Mouse (Mus musculus) stomach, embryonic 15.5 days (tissue): ENCODE results near the gene Akt2. TPM values are rescaled to one million over a fixed set of nuclear protein-coding genes. Genes with fewer than 3 reads are reported as not detected.

Source experiments
- polyA plus RNA-seq: library from polyadenylated mRNA; unstranded; fragments of >200 nt; fragmentation: Nextera tagmentation; extraction: Ambion mirVana; gene quantifications from 2 replicates; pipeline ENCODE4 v1.2.1, GENCODE M21; 2015

Akt2 gene
- polyA plus RNA-seq, 1 experiment from 2014 or later, result 77.7 TPM

Other genes with a start within 250 kb of the Akt2 start
- gene Shkbp1, start 235.5 kb upstream of the Akt2 start, polyA plus RNA-seq, result 38.8 and 43.7 TPM in 2 replicates
- 0.62 and 1.7 TPM in 2 replicates for gene Gm20479, start 234.1 kb upstream of the Akt2 start, polyA plus RNA-seq
- 0.45 and 0.58 TPM in 2 replicates for gene Sptbn4, start 143.9 kb upstream of the Akt2 start, polyA plus RNA-seq
- 86.6 and 133 TPM in 2 replicates for gene Blvrb, start 143.6 kb upstream of the Akt2 start, polyA plus RNA-seq
- gene Sertad3, start 117.8 kb upstream of the Akt2 start, polyA plus RNA-seq, result 29.3 and 35.1 TPM in 2 replicates
- 35.3 and 36.7 TPM in 2 replicates for gene Sertad1, start 104.6 kb upstream of the Akt2 start, polyA plus RNA-seq
- 3.1 and 3.5 TPM in 2 replicates for gene Prx, start 92.2 kb upstream of the Akt2 start, polyA plus RNA-seq
- gene Hipk4, start 68.3 kb upstream of the Akt2 start, polyA plus RNA-seq, result 0.67 and 0.86 TPM in 2 replicates
- gene Pld3, start 38.3 kb upstream of the Akt2 start, polyA plus RNA-seq, result 77.5 and 81.0 TPM in 2 replicates
- gene 2310022A10Rik, start 38.3 kb upstream of the Akt2 start, polyA plus RNA-seq, result 21.0 and 23.4 TPM in 2 replicates
- 1.6 and 1.8 TPM in 2 replicates for gene Ttc9b, start 62.4 kb downstream of the Akt2 start, polyA plus RNA-seq
- gene Map3k10, start 83.0 kb downstream of the Akt2 start, polyA plus RNA-seq, result 7.1 and 8.3 TPM in 2 replicates
- 2.9 and 4.2 TPM in 2 replicates for gene Zfp607b, start 97.8 kb downstream of the Akt2 start, polyA plus RNA-seq
- 27.1 and 30.8 TPM in 2 replicates for gene Zfp60, start 139.8 kb downstream of the Akt2 start, polyA plus RNA-seq
- gene Zfp626, start 215.6 kb downstream of the Akt2 start, polyA plus RNA-seq, result 2.0 and 2.1 TPM in 2 replicates
- gene Zfp59, start 247.1 kb downstream of the Akt2 start, polyA plus RNA-seq, result 6.1 and 6.8 TPM in 2 replicates